Mouse (Mus musculus) E14TG2a.4 (cell line): Measurements from ENCODE around the gene Tmem234.
A peak's percentile ranks its signal among the peaks of the same experiment; 100 is the strongest.

Source experiments
- H3K27me3 ChIP-seq: 2 replicates; pipeline ENCODE4 v1.6.1; 2014; ENCODE audit warnings: low read length, control low read depth; ENCODE audit not compliant: insufficient read depth
- H3K36me3 ChIP-seq: 2 replicates; pipeline ENCODE4 v1.6.1; 2014; ENCODE audit warnings: low read length, control low read depth; ENCODE audit not compliant: insufficient read depth
- H3K4me1 ChIP-seq: replicated peaks from 2 replicates; pipeline ENCODE4 v1.6.1; 2014; ENCODE audit warnings: low read depth, low read length, control low read depth
- H3K4me3 ChIP-seq: replicated peaks from 2 replicates; pipeline ENCODE4 v1.5.1; 2014; ENCODE audit warnings: mild to moderate bottlenecking, low read length
- H3K9me3 ChIP-seq: 2 replicates; pipeline ENCODE4 v1.6.1; 2014; ENCODE audit warnings: low read length, control low read depth
- CTCF ChIP-seq: conservative IDR thresholded peaks from 2 replicates; pipeline ENCODE4 v1.5.1; 2014; ENCODE audit warnings: low read length
- NANOG ChIP-seq: IDR thresholded peaks from 2 replicates; pipeline ENCODE4 v1.6.1; 2014; ENCODE audit warnings: borderline replicate concordance, low read length, mixed read lengths
- POU5F1 ChIP-seq: IDR thresholded peaks from 2 replicates; pipeline ENCODE4 v1.6.1; 2014; ENCODE audit warnings: low read length, borderline replicate concordance

The Tmem234 gene

DNA sequence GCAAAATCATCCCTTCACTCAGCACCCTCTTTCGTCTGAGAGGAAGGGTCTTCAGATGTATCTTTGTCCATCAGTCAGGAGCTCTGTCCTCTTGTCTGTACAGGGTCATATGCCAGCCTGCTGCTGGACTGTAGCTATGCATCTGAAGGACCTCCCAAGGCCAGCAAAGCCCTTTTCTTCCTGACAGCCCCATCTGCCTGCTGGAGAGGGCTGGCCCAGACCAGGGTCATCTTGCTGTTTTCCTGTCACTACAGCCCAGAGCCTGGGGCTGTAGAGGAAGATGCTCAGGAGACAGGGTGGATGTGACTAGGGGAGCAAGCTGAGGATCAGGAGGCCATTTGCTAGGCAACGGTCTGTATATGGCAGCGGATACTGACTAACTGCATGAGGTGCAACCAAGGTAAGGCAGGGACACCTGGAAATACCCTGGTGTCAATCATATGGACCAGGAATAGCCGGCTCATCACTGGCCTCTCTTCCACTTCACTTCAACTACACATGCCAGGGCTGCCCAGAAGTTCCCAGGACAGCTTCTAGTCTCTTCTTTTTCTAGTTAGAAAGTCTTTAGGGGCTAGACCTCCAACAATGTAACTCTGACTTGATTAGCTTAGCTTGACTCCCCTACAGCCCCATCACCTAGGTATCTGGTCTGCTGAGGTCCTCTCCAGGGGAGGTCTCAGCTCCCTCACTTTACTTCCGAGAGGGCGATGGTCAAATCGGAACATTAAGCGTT lies 22.5 kb downstream of the Tmem234 start:
- Histone ChIP-seq H3K4me3 (peak overlapping the region; percentile 73), H3K36me3 (peaks cover 29% of the 10 kb centered on the region), H3K27me3 (no peaks in the 10 kb centered on the region), H3K4me1 (peaks cover 82% of the 10 kb centered on the region), H3K9me3 (no peaks in the 10 kb centered on the region)
- TF ChIP-seq CTCF: no peak
- no peak for TF ChIP-seq POU5F1
- no peak for TF ChIP-seq NANOG

DNA sequence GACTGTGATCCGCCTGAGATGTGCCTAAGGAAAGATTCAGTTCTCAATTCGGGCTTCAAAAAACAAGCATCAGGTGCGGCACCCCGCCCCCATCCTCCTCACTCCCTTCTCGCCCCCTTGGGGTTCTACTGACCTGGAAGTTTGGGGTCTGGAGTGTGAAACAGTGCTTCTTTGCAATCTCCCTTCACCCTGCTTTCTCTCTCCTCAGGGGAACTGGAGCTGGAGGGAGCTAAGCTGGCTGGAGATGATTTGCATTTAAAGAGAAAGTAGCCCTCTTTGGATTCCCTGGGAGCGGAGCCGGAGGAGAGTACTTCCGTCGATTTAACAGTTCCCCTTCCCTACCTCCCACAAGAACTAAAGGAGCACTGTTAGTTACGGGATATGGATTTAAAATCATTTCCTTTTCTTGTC lies 23.2 kb downstream of the Tmem234 start, which contains the start of gene Ccdc28b:
Ccdc28b (minus strand) TSS at position 267 of the 411 bp plus-strand sequence.
- Histone ChIP-seq H3K4me3 (peak within 1 kb of the TSS; percentile 73), H3K36me3 (peaks cover 36% of the 10 kb centered on the region), H3K27me3 (no peaks in the 10 kb centered on the region), H3K4me1 (peaks cover 76% of the 10 kb centered on the region), H3K9me3 (no peaks in the 10 kb centered on the region)
- TF ChIP-seq POU5F1: no peak
- TF ChIP-seq NANOG: no peak
- TF ChIP-seq CTCF: no peak

DNA sequence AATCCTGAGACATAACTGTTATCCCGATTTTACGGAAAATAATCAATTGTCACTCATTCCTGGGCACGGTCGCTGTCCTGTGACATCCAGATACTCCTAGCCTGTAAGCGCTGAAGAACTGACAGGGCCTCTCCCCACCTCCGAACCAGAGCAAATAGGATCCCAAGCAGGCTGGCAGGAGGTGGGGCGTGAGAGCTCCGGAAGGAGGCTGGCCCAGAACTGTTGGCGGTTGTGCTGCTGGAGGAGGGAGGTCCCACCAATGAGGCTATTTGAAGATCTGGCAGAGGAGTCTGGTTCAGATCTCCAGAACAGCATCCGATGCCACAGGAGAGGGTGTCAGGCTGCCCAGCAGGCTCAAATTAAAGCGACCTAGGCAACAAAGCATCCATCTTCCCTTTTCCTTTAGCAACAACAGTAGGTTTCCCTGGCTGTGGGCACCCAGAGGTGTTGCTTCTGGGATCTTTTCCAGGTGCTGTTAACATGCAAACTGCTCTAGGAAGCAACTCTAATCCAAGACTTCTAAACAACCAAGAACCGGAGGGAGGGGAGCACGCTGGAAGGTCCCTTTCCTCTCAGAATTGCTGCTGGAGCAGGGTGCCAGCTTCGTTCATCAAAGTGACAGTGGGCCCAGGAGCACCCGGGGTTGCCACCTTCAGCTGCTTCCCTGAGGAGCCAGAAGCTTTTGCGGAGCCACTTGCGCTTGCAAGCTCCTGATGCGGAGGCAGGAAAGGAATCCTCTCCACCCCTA lies 24.0 kb downstream of the Tmem234 start:
- H3K9me3 ChIP-seq: no peaks in the 10 kb centered on the region
- H3K4me3 ChIP-seq: peak overlapping the region; percentile 73
- no peaks in the 10 kb centered on the region for H3K27me3 ChIP-seq
- no peak for TF ChIP-seq POU5F1
- no peak for TF ChIP-seq CTCF
- no peak for TF ChIP-seq NANOG
- peaks cover 78% of the 10 kb centered on the region for H3K4me1 ChIP-seq
- peaks cover 43% of the 10 kb centered on the region for H3K36me3 ChIP-seq

DNA sequence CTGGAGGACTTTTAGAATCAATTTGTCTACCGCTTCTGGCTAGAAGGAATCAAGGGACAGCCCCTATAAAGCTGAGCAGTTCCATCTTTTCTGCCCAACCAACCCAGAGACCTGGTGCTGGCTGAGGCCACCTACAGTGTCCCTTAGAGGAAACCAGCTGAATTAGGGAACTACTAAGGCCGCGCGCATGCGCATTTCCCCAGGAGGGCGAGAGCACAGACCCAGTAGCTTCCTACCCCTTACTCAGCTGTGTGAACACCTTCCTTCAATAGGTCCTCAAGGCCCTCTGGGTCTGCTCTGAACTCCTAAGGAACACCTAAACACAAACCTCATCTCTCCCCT lies 24.5 kb downstream of the Tmem234 start:
- Histone ChIP-seq H3K36me3 (peaks cover 49% of the 10 kb centered on the region), H3K4me3 (peak overlapping the region; percentile 73), H3K4me1 (peaks cover 75% of the 10 kb centered on the region), H3K9me3 (no peaks in the 10 kb centered on the region), H3K27me3 (no peaks in the 10 kb centered on the region)
- TF ChIP-seq POU5F1: no peak

DNA sequence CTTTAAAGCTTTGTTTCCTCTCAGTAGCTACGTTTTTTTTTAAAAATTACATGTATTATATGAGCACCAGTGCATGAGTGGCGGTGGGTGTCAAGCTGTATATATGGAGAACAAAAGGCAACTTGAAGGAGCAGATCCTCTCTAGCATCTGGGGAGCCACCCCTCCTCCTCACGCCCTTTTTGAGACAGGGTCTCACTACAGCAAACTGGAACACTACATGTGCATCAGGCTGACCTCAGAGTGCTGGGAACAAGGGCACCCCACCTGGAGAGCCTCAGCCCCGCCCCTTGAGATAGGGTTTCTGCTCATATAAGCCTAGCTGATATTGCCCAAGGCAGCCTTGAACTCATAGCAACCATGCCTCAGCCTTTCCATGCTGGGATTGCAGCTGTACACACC lies 25.0 kb downstream of the Tmem234 start:
- TF ChIP-seq NANOG: no peak
- TF ChIP-seq CTCF: no peak
- no peak for TF ChIP-seq POU5F1
- Histone ChIP-seq H3K27me3 (no peaks in the 10 kb centered on the region), H3K4me1 (peaks cover 72% of the 10 kb centered on the region), H3K4me3 (no peak overlapping the region), H3K36me3 (peaks cover 54% of the 10 kb centered on the region), H3K9me3 (no peaks in the 10 kb centered on the region)

DNA sequence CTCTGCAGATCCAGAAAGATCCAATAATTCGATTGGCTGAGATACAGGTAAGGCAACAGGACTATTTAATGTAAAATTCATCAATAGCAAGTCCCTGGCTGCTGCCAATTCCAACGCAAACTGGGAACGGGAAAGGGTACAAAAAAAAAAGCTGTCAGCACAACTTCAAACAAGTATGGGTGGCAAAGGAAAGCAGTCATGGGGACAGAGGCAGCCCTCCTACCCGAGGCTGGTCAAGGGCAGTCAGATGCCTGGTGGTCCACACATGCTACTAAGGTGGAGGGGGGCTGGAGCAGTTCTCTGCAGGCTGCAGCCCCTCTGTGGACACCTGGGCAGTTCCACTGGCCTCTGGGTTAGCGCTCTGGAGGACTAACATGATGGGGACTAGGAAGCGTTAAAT lies 25.6 kb downstream of the Tmem234 start:
- Histone ChIP-seq H3K27me3 (no peaks in the 10 kb centered on the region), H3K4me1 (peaks cover 68% of the 10 kb centered on the region), H3K4me3 (no peak overlapping the region), H3K36me3 (peaks cover 59% of the 10 kb centered on the region), H3K9me3 (no peaks in the 10 kb centered on the region)
- TF ChIP-seq POU5F1 (no peak), CTCF (no peak), NANOG (no peak)

DNA sequence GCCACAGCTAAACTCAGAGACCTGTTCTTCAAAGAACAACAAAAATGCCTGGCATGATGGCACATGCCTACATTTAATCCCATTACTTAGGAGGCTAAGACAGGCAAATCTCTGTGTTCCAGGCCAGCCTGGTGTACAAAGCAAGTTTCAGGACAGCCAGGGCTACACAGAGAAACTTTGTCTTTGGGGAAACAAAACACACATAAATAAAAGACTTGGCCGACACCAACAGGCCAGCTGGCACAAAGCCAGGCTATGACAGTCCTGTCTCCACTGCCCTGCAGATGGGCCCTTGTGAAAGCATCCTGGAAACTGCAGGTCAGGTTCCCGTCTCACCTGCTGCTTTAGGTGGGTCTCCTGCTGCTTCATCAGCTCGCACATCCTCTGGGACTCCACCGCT lies 30.5 kb downstream of the Tmem234 start:
- peaks cover 48% of the 10 kb centered on the region for H3K4me1 ChIP-seq
- TF ChIP-seq NANOG (no peak), POU5F1 (no peak), CTCF (no peak)
- H3K27me3 ChIP-seq: no peaks in the 10 kb centered on the region
- peaks cover 100% of the 10 kb centered on the region for H3K36me3 ChIP-seq
- no peaks in the 10 kb centered on the region for H3K9me3 ChIP-seq
- H3K4me3 ChIP-seq: no peak overlapping the region

DNA sequence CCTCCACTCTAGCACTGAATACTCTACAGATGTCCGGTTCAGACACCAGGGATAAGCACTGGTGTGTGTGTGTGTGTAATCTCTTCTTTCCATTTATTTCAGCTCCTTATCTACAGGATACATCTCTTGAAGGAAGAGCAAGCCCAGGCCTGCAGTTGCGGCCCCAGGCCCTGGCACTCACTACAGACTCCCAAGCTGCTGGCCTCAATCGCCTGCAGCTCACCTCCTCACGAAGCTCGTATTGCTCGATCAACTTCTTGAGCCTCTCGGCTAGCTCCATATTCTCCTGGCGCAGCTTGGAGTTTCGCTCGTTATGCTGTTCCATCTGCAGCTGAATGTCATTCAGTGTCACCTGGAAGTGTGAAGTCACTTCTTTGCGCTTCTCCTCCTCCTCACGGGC lies 31.4 kb downstream of the Tmem234 start:
- peaks cover 100% of the 10 kb centered on the region for H3K36me3 ChIP-seq
- H3K9me3 ChIP-seq: no peaks in the 10 kb centered on the region
- no peak overlapping the region for H3K4me3 ChIP-seq
- TF ChIP-seq NANOG (no peak), CTCF (no peak), POU5F1 (no peak)
- H3K4me1 ChIP-seq: peaks cover 44% of the 10 kb centered on the region
- H3K27me3 ChIP-seq: no peaks in the 10 kb centered on the region

DNA sequence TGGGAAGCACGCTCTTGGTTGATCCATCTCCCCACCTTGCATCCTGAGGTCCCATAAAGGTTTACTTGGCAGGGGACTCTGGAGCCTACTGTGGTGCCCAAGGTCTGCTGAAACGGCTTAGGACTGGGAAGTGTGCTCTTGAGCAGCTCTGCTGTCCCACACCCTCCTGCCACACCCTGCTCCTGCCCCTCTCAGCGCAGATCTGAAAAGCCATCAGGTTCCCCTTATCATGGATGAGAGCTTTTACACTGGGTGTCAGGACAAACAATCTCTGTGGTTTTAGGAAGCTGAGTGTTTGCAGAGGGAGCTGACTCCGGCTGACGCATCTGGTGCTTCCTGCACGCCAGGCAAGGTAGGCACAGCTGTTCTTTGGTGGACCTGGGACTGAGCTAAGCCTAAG lies 33.4 kb downstream of the Tmem234 start:
- Histone ChIP-seq H3K27me3 (no peaks in the 10 kb centered on the region), H3K4me3 (no peak overlapping the region), H3K9me3 (no peaks in the 10 kb centered on the region), H3K4me1 (peaks cover 48% of the 10 kb centered on the region), H3K36me3 (peaks cover 98% of the 10 kb centered on the region)
- no peak for TF ChIP-seq NANOG
- no peak for TF ChIP-seq CTCF
- no peak for TF ChIP-seq POU5F1
